Mouse (Mus musculus): Measurements from ENCODE around the gene Snx7. TPM values are rescaled to one million over a fixed set of nuclear protein-coding genes. Genes with fewer than 3 reads are reported as not detected.

Snx7 gene
- polyA plus RNA-seq, 1 experiment from 2014 or later = 13.0 TPM

Small RNA genes within 50 kb of the gene (microRNA-seq; reads per million reads assigned to microRNA genes)
- gene Gm24811 = not detected
